Mouse (Mus musculus): Measurements from ENCODE around the gene Scn8a. TPM values are rescaled to one million over a fixed set of nuclear protein-coding genes. Genes with fewer than 3 reads are reported as not detected.

The Scn8a gene
- polyA plus RNA-seq, 1 experiment from 2014 or later: 12.7 TPM

DNA sequence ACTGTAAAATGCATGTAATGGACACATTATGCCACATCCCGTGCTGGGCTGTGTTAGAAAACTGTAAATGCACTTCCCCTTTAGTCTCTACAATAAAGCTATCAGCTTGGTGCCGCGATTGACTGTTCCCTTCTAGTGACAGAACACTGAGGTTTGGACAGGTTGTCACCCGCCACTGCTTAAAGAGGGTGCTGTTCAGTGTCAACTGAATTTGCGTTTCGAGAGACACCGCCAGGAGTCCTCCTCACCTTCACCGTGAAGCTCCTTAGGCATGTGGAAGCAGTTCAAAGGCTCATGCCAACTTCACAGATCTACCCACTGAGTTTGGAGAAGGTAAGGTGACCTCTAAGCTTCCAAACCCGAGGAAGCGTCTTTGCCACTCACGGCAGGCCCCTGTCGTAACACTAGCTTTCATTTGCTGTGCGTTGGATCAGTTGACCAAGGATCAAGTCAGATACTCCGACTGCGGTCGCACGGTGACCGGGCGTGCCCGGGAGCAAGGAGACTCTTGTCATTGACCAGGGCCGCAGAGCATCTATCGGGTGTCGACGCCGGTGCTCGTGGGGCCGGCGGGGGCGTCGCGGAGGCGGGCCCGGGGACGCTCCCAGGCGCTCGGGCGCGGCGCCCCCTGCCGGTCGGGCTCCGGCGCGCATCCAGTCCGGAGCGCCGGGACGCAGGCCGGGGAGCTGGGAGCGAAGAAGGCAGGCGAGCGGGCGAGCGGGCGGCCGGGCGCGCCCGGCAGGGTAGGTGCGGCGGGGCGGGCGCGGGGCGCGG, 530 bp downstream of the Scn8a start:
- peak overlapping the region; percentile 78 for H3K4me2 ChIP-seq (ENCODE audit: low read depth)
- peaks cover 16% of the 10 kb centered on the region for H3K27me3 ChIP-seq (ENCODE audit: control insufficient read depth, insufficient read depth, low read length)

DNA sequence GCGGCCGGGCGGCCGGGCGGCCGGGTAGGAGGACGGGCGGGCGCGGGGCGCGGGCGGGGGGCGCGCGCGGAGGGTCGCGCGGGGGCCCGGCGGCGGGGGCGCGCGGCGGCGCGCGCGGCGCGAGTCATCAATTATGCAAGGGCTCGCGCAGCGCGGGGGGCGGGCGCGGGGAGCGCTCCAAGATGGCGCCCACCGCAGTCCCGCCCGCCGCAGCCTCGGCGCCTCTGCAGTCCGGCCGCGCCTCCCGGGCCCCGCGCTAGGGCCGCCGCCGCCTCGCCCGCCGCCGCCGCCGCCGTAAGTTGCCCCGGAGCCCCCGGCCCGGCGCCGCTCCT, 1.1 kb downstream of the Scn8a start:
- peaks cover 16% of the 10 kb centered on the region for H3K4me1 ChIP-seq (ENCODE audit: control insufficient read depth, insufficient read depth, low read length)
- H3K27me3 ChIP-seq (ENCODE audit: control insufficient read depth, insufficient read depth, low read length): peaks cover 16% of the 10 kb centered on the region
- DNase-seq (ENCODE audit: low spot score) (no peak), ATAC-seq (ENCODE audit: insufficient read depth, low FRiP score, low TSS enrichment) (peak; percentile 79; the same call in 1 of the 2 replicates)
- H3K4me3 ChIP-seq (ENCODE audit: low read depth, low read length): peak overlapping the region; percentile 84
- WGBS: 0% methylated on average over 10 of the region's 69 CpGs
- H3K36me3 ChIP-seq (ENCODE audit: control insufficient read depth, insufficient read depth, low read length): no peaks in the 10 kb centered on the region
- H3K27ac ChIP-seq (ENCODE audit: low read depth, low read length): peak overlapping the region; percentile 82
- no peaks in the 10 kb centered on the region for H3K9me3 ChIP-seq (ENCODE audit: control insufficient read depth, low read length)
- H3K9ac ChIP-seq (ENCODE audit: low read length): peak overlapping the region; percentile 92
- H3K4me2 ChIP-seq (ENCODE audit: low read depth): peak overlapping the region; percentile 78

More for the DNA sequence above, 530 bp downstream of the Scn8a start:
- H3K9ac ChIP-seq (ENCODE audit: low read length): peak overlapping the region; percentile 52
- ATAC-seq (ENCODE audit: insufficient read depth, low FRiP score, low TSS enrichment) (peak; percentile 75), DNase-seq (ENCODE audit: low spot score) (peak; percentile 92)
- no peaks in the 10 kb centered on the region for H3K36me3 ChIP-seq (ENCODE audit: control insufficient read depth, insufficient read depth, low read length)
- H3K4me1 ChIP-seq (ENCODE audit: control insufficient read depth, insufficient read depth, low read length): peaks cover 16% of the 10 kb centered on the region
- H3K27ac ChIP-seq (ENCODE audit: low read depth, low read length): peak overlapping the region; percentile 82; the same call in 1 of the 2 replicates
- peak overlapping the region; percentile 84 for H3K4me3 ChIP-seq (ENCODE audit: low read depth, low read length)
- WGBS: 3% methylated on average over 39 of the region's 66 CpGs
- no peaks in the 10 kb centered on the region for H3K9me3 ChIP-seq (ENCODE audit: control insufficient read depth, low read length)

DNA sequence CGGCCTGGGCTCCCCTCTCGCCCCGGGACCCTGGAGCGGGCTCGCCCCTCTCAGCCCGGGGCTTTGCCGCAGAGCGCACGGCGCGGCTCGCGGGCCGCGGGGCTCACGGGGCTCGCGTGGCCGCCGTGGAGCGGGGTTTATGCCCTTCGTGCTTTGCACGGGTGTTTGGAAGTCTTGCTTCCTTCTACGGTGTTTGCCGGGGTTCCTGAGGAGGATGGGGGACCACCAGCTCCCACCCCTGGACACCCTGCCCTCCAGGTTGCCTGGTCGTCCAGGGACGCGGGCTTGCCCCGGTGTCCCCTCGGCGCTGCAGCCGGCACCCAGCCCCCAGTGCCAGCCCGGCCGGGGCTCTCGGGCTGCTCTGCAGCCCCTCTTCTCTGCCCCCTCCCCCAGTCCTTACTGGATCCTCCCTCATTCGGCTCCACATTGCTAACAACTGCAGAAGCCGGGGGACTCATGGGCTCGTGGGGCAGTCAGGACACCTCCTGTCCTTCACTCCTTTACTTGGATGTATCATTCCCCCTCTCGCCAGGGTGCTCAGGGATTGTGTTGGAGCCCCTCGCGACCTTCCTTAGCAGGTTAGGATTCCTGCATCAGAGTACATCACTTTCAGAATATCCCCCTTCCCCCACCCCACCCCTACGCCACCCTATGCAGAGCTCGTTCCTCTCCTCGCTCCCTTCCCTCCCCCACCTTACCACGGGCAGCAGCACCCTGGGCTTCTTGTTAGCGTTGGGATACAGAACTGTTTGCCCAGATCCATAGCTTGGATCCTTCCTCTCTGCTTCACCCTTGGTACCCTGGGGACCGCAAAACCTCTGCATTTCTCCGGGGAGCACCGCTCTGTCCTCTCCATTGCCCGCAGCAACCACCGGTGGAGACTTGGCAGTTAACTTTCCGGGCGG, 1.7 kb downstream of the Scn8a start:
- Histone ChIP-seq H3K4me2 (ENCODE audit: low read depth) (peak overlapping the region; percentile 78), H3K4me3 (ENCODE audit: low read depth, low read length) (peak overlapping the region; percentile 84), H3K27ac (ENCODE audit: low read depth, low read length) (peak overlapping the region; percentile 82), H3K27me3 (ENCODE audit: control insufficient read depth, insufficient read depth, low read length) (peaks cover 16% of the 10 kb centered on the region), H3K9ac (ENCODE audit: low read length) (peak overlapping the region; percentile 92), H3K9me3 (ENCODE audit: control insufficient read depth, low read length) (no peaks in the 10 kb centered on the region), H3K36me3 (ENCODE audit: control insufficient read depth, insufficient read depth, low read length) (no peaks in the 10 kb centered on the region), H3K4me1 (ENCODE audit: control insufficient read depth, insufficient read depth, low read length) (peaks cover 16% of the 10 kb centered on the region)
- peak; percentile 63 for ATAC-seq (ENCODE audit: insufficient read depth, low FRiP score, low TSS enrichment)
- WGBS: 1% methylated on average over 33 of the region's 53 CpGs
- DNase-seq (ENCODE audit: low spot score): peak; percentile 40

DNA sequence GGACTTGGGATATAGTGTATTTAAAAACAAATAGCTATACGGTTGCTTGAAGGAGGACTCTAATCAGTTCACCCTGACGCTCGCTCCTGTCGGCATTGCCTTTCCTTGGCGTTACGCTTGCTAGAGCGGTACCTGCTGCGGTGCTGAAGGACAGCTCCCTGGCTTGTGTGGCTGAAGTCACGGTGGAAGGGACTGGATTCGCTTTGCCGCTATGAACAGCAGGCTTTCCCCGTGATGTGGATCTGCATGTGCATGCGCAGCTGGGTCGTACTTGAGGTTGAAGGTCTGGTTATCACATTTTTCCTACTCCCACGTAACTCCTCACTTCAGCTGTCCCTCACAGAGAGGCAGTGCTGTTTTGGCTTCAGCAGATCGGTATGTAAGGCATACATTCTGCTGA, 3.5 kb downstream of the Scn8a start:
- peak; percentile 81 for DNase-seq (ENCODE audit: low spot score)
- Histone ChIP-seq H3K27ac (ENCODE audit: low read depth, low read length) (no peak overlapping the region), H3K9ac (ENCODE audit: low read length) (no peak overlapping the region), H3K27me3 (ENCODE audit: control insufficient read depth, insufficient read depth, low read length) (peaks cover 16% of the 10 kb centered on the region), H3K4me2 (ENCODE audit: low read depth) (no peak overlapping the region), H3K36me3 (ENCODE audit: control insufficient read depth, insufficient read depth, low read length) (no peaks in the 10 kb centered on the region), H3K9me3 (ENCODE audit: control insufficient read depth, low read length) (no peaks in the 10 kb centered on the region), H3K4me1 (ENCODE audit: control insufficient read depth, insufficient read depth, low read length) (peaks cover 16% of the 10 kb centered on the region), H3K4me3 (ENCODE audit: low read depth, low read length) (no peak overlapping the region)
- 4% methylated on average over 16 of the region's 16 CpGs for WGBS
- no peak for ATAC-seq (ENCODE audit: insufficient read depth, low FRiP score, low TSS enrichment)

DNA sequence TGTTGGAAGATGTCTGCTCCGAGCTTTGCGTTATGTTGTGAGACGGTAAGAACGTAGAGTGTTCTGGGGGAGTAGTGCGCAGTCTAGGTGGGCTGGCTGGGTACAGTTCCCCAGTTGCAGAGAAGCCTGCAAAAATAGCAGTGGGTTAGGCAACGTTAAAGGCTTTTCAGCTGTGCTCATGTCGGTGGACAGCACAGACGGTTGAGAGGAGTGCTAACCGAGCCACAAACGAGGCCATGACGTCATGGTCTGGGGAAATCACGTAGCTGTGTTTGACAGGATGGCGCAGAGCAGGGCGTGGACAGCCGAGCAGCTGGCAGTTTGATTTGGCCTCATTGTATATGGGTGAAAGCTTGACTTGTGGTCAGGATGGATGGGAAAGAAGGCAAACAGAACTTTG, 9.4 kb downstream of the Scn8a start:
- DNase-seq (ENCODE audit: low spot score) (no peak), ATAC-seq (ENCODE audit: insufficient read depth, low FRiP score, low TSS enrichment) (no peak)
- H3K9ac ChIP-seq (ENCODE audit: low read length): no peak overlapping the region
- H3K4me2 ChIP-seq (ENCODE audit: low read depth): no peak overlapping the region
- 77% methylated on average over 15 of the region's 15 CpGs for WGBS
- H3K27ac ChIP-seq (ENCODE audit: low read depth, low read length): no peak overlapping the region
- H3K4me3 ChIP-seq (ENCODE audit: low read depth, low read length): no peak overlapping the region
- no peaks in the 10 kb centered on the region for H3K27me3 ChIP-seq (ENCODE audit: control insufficient read depth, insufficient read depth, low read length)
- no peaks in the 10 kb centered on the region for H3K9me3 ChIP-seq (ENCODE audit: control insufficient read depth, low read length)
- H3K36me3 ChIP-seq (ENCODE audit: control insufficient read depth, insufficient read depth, low read length): no peaks in the 10 kb centered on the region
- no peaks in the 10 kb centered on the region for H3K4me1 ChIP-seq (ENCODE audit: control insufficient read depth, insufficient read depth, low read length)

DNA sequence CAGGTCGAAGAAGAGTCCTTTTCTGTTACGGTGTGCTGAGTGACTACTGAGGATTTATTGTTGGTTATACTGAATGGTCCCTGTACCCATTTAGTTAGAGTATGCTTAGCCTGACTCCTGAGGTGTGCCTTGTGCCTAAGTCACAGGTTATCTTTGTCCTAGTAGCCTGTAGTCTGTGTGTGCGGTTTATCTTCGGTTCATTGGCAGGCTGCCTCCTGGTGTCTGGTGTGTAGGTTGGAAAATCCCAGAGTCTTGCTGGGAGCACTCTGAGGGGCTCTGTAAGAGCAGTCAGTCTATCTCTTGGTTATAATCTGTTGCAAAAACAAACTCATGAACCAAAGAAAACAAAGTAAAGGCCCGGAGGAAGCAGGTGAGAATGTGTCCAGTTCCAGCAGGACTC, 11.7 kb downstream of the Scn8a start:
- Histone ChIP-seq H3K27ac (ENCODE audit: low read depth, low read length) (no peak overlapping the region), H3K27me3 (ENCODE audit: control insufficient read depth, insufficient read depth, low read length) (no peaks in the 10 kb centered on the region), H3K4me1 (ENCODE audit: control insufficient read depth, insufficient read depth, low read length) (no peaks in the 10 kb centered on the region), H3K9ac (ENCODE audit: low read length) (no peak overlapping the region), H3K4me3 (ENCODE audit: low read depth, low read length) (no peak overlapping the region), H3K36me3 (ENCODE audit: control insufficient read depth, insufficient read depth, low read length) (no peaks in the 10 kb centered on the region), H3K9me3 (ENCODE audit: control insufficient read depth, low read length) (no peaks in the 10 kb centered on the region), H3K4me2 (ENCODE audit: low read depth) (no peak overlapping the region)
- WGBS: 80% methylated on average over 5 of the region's 5 CpGs
- ATAC-seq (ENCODE audit: insufficient read depth, low FRiP score, low TSS enrichment) (no peak), DNase-seq (ENCODE audit: low spot score) (no peak)

DNA sequence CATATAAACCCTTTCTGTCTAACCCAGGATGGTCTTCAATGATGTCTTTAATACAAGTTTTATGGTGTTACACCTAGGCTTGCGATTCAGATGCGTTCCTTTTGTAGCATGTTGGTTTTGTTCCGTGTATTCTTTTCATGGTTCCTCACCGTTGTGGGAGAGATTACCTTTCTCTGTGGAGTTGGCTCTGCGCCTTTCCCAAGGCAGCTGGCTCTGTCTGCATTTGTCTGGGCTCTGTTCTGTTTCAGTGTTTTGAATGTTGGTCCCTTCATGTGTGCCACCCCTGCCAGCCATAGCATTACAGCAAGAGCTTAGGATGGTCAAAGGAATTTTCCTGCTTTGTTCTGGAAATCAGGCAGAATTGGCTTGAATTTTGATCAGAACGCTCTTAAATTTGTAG, 14.8 kb downstream of the Scn8a start:
- Histone ChIP-seq H3K4me3 (ENCODE audit: low read depth, low read length) (no peak overlapping the region), H3K27ac (ENCODE audit: low read depth, low read length) (no peak overlapping the region), H3K27me3 (ENCODE audit: control insufficient read depth, insufficient read depth, low read length) (no peaks in the 10 kb centered on the region), H3K9me3 (ENCODE audit: control insufficient read depth, low read length) (no peaks in the 10 kb centered on the region), H3K9ac (ENCODE audit: low read length) (no peak overlapping the region), H3K4me2 (ENCODE audit: low read depth) (no peak overlapping the region), H3K36me3 (ENCODE audit: control insufficient read depth, insufficient read depth, low read length) (no peaks in the 10 kb centered on the region), H3K4me1 (ENCODE audit: control insufficient read depth, insufficient read depth, low read length) (no peaks in the 10 kb centered on the region)
- DNase-seq (ENCODE audit: low spot score) (no peak), ATAC-seq (ENCODE audit: insufficient read depth, low FRiP score, low TSS enrichment) (no peak)
- 93% methylated on average over 6 of the region's 6 CpGs for WGBS

DNA sequence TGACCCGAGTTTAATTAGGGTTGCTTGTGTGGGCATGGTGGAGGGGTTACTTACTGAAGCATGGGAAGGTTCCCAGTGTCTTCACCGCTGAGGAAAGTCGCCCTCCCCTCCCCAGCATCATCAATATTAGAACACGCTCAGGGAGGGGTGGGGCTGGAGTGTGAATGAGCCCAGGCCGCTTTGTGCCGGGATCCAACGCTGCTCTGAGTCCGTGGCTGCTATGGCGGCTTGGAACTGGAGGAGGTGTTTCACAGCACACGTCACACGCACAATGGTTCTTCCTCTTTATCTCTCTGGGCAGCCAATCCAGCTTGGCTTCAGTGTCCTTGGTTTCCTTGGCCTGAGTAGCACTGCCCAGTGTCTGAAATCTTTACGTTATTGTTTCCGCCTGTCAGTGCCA, 22.3 kb downstream of the Scn8a start:
- ATAC-seq (ENCODE audit: insufficient read depth, low FRiP score, low TSS enrichment): no peak
- H3K9ac ChIP-seq (ENCODE audit: low read length): no peak overlapping the region
- 68% methylated on average over 13 of the region's 13 CpGs for WGBS

More for the DNA sequence above, 22.3 kb downstream of the Scn8a start:
- H3K27ac ChIP-seq (ENCODE audit: low read depth, low read length): no peak overlapping the region
- no peak overlapping the region for H3K4me2 ChIP-seq (ENCODE audit: low read depth)
- no peaks in the 10 kb centered on the region for H3K36me3 ChIP-seq (ENCODE audit: control insufficient read depth, insufficient read depth, low read length)
- 0 out of 2 replicates have a peak, but pooled peaks cover 3% of the 10 kb centered on the region for H3K9me3 ChIP-seq (ENCODE audit: control insufficient read depth, low read length)
- H3K4me1 ChIP-seq (ENCODE audit: control insufficient read depth, insufficient read depth, low read length): no peaks in the 10 kb centered on the region
- DNase-seq (ENCODE audit: low spot score): no peak
- H3K4me3 ChIP-seq (ENCODE audit: low read depth, low read length): no peak overlapping the region
- H3K27me3 ChIP-seq (ENCODE audit: control insufficient read depth, insufficient read depth, low read length): no peaks in the 10 kb centered on the region

Measured in neural tube, embryonic 11.5 days (tissue).